Mouse (Mus musculus) urinary bladder, postnatal 4 days (tissue): ENCODE data around the gene Pla2g6.

Experiments
- DNase-seq, 2 experiments: peaks; one replicate each; pipeline ENCODE4 v3.0.0; 2021 to 2022; ENCODE audit warnings: low spot score in 2 of 2

The Pla2g6 gene

GRCm38 (mm10) chr15:79277728-79278127 is 50.5 kb downstream of the Pla2g6 start:
- DNase-seq, result no peak

GRCm38 (mm10) chr15:79273020-79273419 is 55.2 kb downstream of the Pla2g6 start:
- DNase-seq, result no peak

- no peak for DNase-seq
Observed at GRCm38 (mm10) chr15:79271124-79271746, 57.0 kb downstream of the Pla2g6 start.

- DNase-seq, result peak; percentile 57 to 77
Observed at GRCm38 (mm10) chr15:79270317-79271123, 57.7 kb downstream of the Pla2g6 start.

GRCm38 (mm10) chr15:79268521-79268920 is 59.7 kb downstream of the Pla2g6 start:
- DNase-seq, result no peak

- DNase-seq, result no peak
Observed at GRCm38 (mm10) chr15:79265384-79265783, 62.8 kb downstream of the Pla2g6 start.

- DNase-seq, result no peak
Observed at GRCm38 (mm10) chr15:79263726-79264125, 64.5 kb downstream of the Pla2g6 start.

- DNase-seq, result no peak
Observed at GRCm38 (mm10) chr15:79262786-79263309, 65.3 kb downstream of the Pla2g6 start.

- DNase-seq, result no peak
Observed at GRCm38 (mm10) chr15:79262375-79262774, 65.8 kb downstream of the Pla2g6 start.

GRCm38 (mm10) chr15:79261757-79262156 is 66.4 kb downstream of the Pla2g6 start:
- no peak for DNase-seq

- no peak for DNase-seq
Observed at GRCm38 (mm10) chr15:79261095-79261725, 67.0 kb downstream of the Pla2g6 start.

GRCm38 (mm10) chr15:79258521-79258920 is 69.7 kb downstream of the Pla2g6 start:
- DNase-seq, result no peak

- no peak for DNase-seq
Observed at GRCm38 (mm10) chr15:79254661-79255060, 73.5 kb downstream of the Pla2g6 start, which contains the start of gene Slc16a8. Gene Slc16a8, minus strand, starts transcription at chr15:79254761.

GRCm38 (mm10) chr15:79252580-79252979 is 75.6 kb downstream of the Pla2g6 start:
- no peak for DNase-seq

- no peak for DNase-seq
Observed at GRCm38 (mm10) chr15:79251781-79252491, 76.3 kb downstream of the Pla2g6 start.

- no peak for DNase-seq
Observed at GRCm38 (mm10) chr15:79251168-79251567, 77.0 kb downstream of the Pla2g6 start.

- no peak for DNase-seq
Observed at GRCm38 (mm10) chr15:79250236-79250635, 78.0 kb downstream of the Pla2g6 start.

- no peak for DNase-seq
Observed at GRCm38 (mm10) chr15:79245321-79245720, 82.9 kb downstream of the Pla2g6 start.

- DNase-seq, result no peak
Observed at GRCm38 (mm10) chr15:79244071-79244893, 83.9 kb downstream of the Pla2g6 start.

GRCm38 (mm10) chr15:79243234-79244042 is 84.8 kb downstream of the Pla2g6 start:
- DNase-seq, result peak; percentile 90 to 95
